Mouse (Mus musculus) hindbrain, embryonic 15.5 days (tissue): ENCODE results near the gene Arhgdib. TPM values are rescaled to one million over a fixed set of nuclear protein-coding genes. Genes with fewer than 3 reads are reported as not detected.

ENCODE experiments used
- ATAC-seq: fragments of 200-750 bp; cut with Nextera tagmentation; 2 replicates; pipeline ENCODE4 v1.8.0; 2017; ENCODE audit warnings: low read depth, moderate number of reproducible peaks, moderate TSS enrichment; ENCODE audit not compliant: low FRiP score
- H3K27ac ChIP-seq: fragments of 300-500 bp; sonication (generic); replicated peaks from 2 replicates; pipeline ENCODE4 v1.5.1; 2015; ENCODE audit warnings: mild to moderate bottlenecking, inconsistent platforms
- H3K27me3 ChIP-seq: fragments of 300-500 bp; sonication (generic); 2 replicates; pipeline ENCODE4 v1.6.1; 2015; ENCODE audit warnings: control low read depth, inconsistent platforms
- H3K36me3 ChIP-seq: fragments of 300-500 bp; sonication (generic); 2 replicates; pipeline ENCODE4 v1.6.1; 2015; ENCODE audit warnings: control low read depth, inconsistent platforms
- H3K4me1 ChIP-seq: fragments of 300-500 bp; sonication (generic); replicated peaks from 2 replicates; pipeline ENCODE4 v1.6.1; 2015; ENCODE audit warnings: control low read depth, inconsistent platforms
- H3K4me2 ChIP-seq: fragments of 300-500 bp; sonication (generic); 2 replicates; pipeline ENCODE4 v1.6.1; 2015; ENCODE audit warnings: moderate library complexity, mild to moderate bottlenecking, inconsistent platforms
- H3K4me3 ChIP-seq: fragments of 300-500 bp; sonication (generic); 2 replicates; pipeline ENCODE4 v1.5.1; 2015; ENCODE audit warnings: mild to moderate bottlenecking, inconsistent platforms
- H3K9ac ChIP-seq: fragments of 300-500 bp; sonication (generic); 2 replicates; pipeline ENCODE4 v1.6.1; 2015; ENCODE audit warnings: inconsistent platforms
- H3K9me3 ChIP-seq: fragments of 300-500 bp; sonication (generic); 2 replicates; pipeline ENCODE4 v1.6.1; 2016; ENCODE audit warnings: control low read depth, inconsistent platforms
- WGBS: fragments of 180-500 bp; shearing (Covaris S2); methylation state at CpG from one replicate; pipeline ENCODE4 v1.1.7; 2015; 5-methylcytosine and 5-hydroxymethylcytosine counted together
- polyA plus RNA-seq: library from polyadenylated mRNA; unstranded; fragments of >200 nt; fragmentation: Nextera tagmentation; extraction: Ambion mirVana; gene quantifications from 2 replicates; pipeline ENCODE4 v1.2.1, GENCODE M21; 2015

Gene Arhgdib
- polyA plus RNA-seq, 1 experiment from 2014 or later = 14.0 TPM

- peaks cover 6% of the 10 kb centered on the region; the same call in 1 of the 2 replicates for H3K4me1 ChIP-seq
- 0 out of 2 replicates have a peak overlapping the region, but pooled peaks have one; percentile 14 for H3K9ac ChIP-seq
- peak overlapping the region; percentile 24 for H3K4me3 ChIP-seq
- no peaks in the 10 kb centered on the region for H3K27me3 ChIP-seq
- H3K4me2 ChIP-seq = peak overlapping the region; percentile 55
- no peaks in the 10 kb centered on the region for H3K9me3 ChIP-seq
- ATAC-seq = peak; percentile 48; the same call in 1 of the 2 replicates
- H3K27ac ChIP-seq = no peak overlapping the region
- 15% methylated on average over 18 of the region's 18 CpGs for WGBS
- H3K36me3 ChIP-seq = no peaks in the 10 kb centered on the region
Measured at GRCm38 (mm10) chr6:136913384-136914126, 28.1 kb downstream of the Arhgdib start.

- Histone ChIP-seq H3K9me3 (no peaks in the 10 kb centered on the region), H3K27ac (no peak overlapping the region), H3K9ac (no peak overlapping the region), H3K36me3 (no peaks in the 10 kb centered on the region), H3K4me1 (peaks cover 6% of the 10 kb centered on the region; the same call in 1 of the 2 replicates), H3K27me3 (no peaks in the 10 kb centered on the region), H3K4me2 (no peak overlapping the region), H3K4me3 (no peak overlapping the region)
- 60% methylated on average over 1 of the region's 2 CpGs for WGBS
- no peak for ATAC-seq
Measured at GRCm38 (mm10) chr6:136912751-136913265, 28.9 kb downstream of the Arhgdib start.

- Histone ChIP-seq H3K4me3 (no peak overlapping the region), H3K27ac (no peak overlapping the region), H3K4me1 (peaks cover 6% of the 10 kb centered on the region; the same call in 1 of the 2 replicates), H3K4me2 (no peak overlapping the region), H3K36me3 (no peaks in the 10 kb centered on the region), H3K27me3 (no peaks in the 10 kb centered on the region), H3K9me3 (no peaks in the 10 kb centered on the region), H3K9ac (no peak overlapping the region)
- no peak for ATAC-seq
- WGBS = 79% methylated on average over 9 of the region's 9 CpGs
Measured at GRCm38 (mm10) chr6:136910247-136910890, 31.3 kb downstream of the Arhgdib start.

- Histone ChIP-seq H3K36me3 (no peaks in the 10 kb centered on the region), H3K4me1 (no peaks in the 10 kb centered on the region), H3K27ac (no peak overlapping the region), H3K9me3 (no peaks in the 10 kb centered on the region), H3K4me2 (no peak overlapping the region), H3K9ac (no peak overlapping the region), H3K4me3 (no peak overlapping the region), H3K27me3 (no peaks in the 10 kb centered on the region)
- ATAC-seq = no peak
- WGBS = 72% methylated on average over 10 of the region's 10 CpGs
Measured at GRCm38 (mm10) chr6:136906937-136907293, 34.8 kb downstream of the Arhgdib start.

- WGBS = 88% methylated on average over 19 of the region's 19 CpGs
- Histone ChIP-seq H3K4me2 (no peak overlapping the region), H3K9me3 (no peaks in the 10 kb centered on the region), H3K9ac (no peak overlapping the region), H3K27ac (no peak overlapping the region), H3K4me3 (no peak overlapping the region), H3K4me1 (no peaks in the 10 kb centered on the region), H3K27me3 (no peaks in the 10 kb centered on the region), H3K36me3 (no peaks in the 10 kb centered on the region)
- no peak for ATAC-seq
Measured at GRCm38 (mm10) chr6:136906283-136906936, 35.3 kb downstream of the Arhgdib start.

- no peak for ATAC-seq
- Histone ChIP-seq H3K27me3 (no peaks in the 10 kb centered on the region), H3K9me3 (no peaks in the 10 kb centered on the region), H3K36me3 (no peaks in the 10 kb centered on the region), H3K9ac (no peak overlapping the region), H3K4me2 (no peak overlapping the region), H3K4me1 (no peaks in the 10 kb centered on the region), H3K4me3 (no peak overlapping the region), H3K27ac (no peak overlapping the region)
- WGBS = 63% methylated on average over 8 of the region's 8 CpGs
Measured at GRCm38 (mm10) chr6:136903885-136904470, 37.7 kb downstream of the Arhgdib start.

- Histone ChIP-seq H3K36me3 (no peaks in the 10 kb centered on the region), H3K9ac (no peak overlapping the region), H3K4me2 (no peak overlapping the region), H3K27me3 (no peaks in the 10 kb centered on the region), H3K4me1 (no peaks in the 10 kb centered on the region), H3K4me3 (no peak overlapping the region), H3K9me3 (no peaks in the 10 kb centered on the region), H3K27ac (no peak overlapping the region)
- no peak for ATAC-seq
- WGBS = 95% methylated on average over 9 of the region's 9 CpGs
Measured at GRCm38 (mm10) chr6:136902527-136902926, 39.2 kb downstream of the Arhgdib start.

- no peaks in the 10 kb centered on the region for H3K4me1 ChIP-seq
- no peaks in the 10 kb centered on the region for H3K9me3 ChIP-seq
- no peak overlapping the region for H3K27ac ChIP-seq
- H3K36me3 ChIP-seq = no peaks in the 10 kb centered on the region
- H3K4me2 ChIP-seq = no peak overlapping the region
- H3K4me3 ChIP-seq = no peak overlapping the region
- no peak overlapping the region for H3K9ac ChIP-seq
- H3K27me3 ChIP-seq = no peaks in the 10 kb centered on the region
- WGBS = 86% methylated on average over 2 of the region's 2 CpGs
- no peak for ATAC-seq
Measured at GRCm38 (mm10) chr6:136901010-136901409, 40.7 kb downstream of the Arhgdib start.

- Histone ChIP-seq H3K27me3 (no peaks in the 10 kb centered on the region), H3K4me2 (no peak overlapping the region), H3K9ac (no peak overlapping the region), H3K27ac (no peak overlapping the region), H3K36me3 (no peaks in the 10 kb centered on the region), H3K9me3 (no peaks in the 10 kb centered on the region), H3K4me1 (no peaks in the 10 kb centered on the region), H3K4me3 (no peak overlapping the region)
- WGBS = 78% methylated on average over 4 of the region's 4 CpGs
- ATAC-seq = no peak
Measured at GRCm38 (mm10) chr6:136900369-136901009, 41.2 kb downstream of the Arhgdib start.

GRCm38 (mm10) chr6:136898954-136899353 is 42.7 kb downstream of the Arhgdib start:
- Histone ChIP-seq H3K9me3 (no peaks in the 10 kb centered on the region), H3K4me2 (no peak overlapping the region), H3K27ac (no peak overlapping the region), H3K36me3 (no peaks in the 10 kb centered on the region), H3K9ac (no peak overlapping the region), H3K4me1 (no peaks in the 10 kb centered on the region), H3K4me3 (no peak overlapping the region), H3K27me3 (no peaks in the 10 kb centered on the region)
- no peak for ATAC-seq
- WGBS = 85% methylated on average over 2 of the region's 2 CpGs

- Histone ChIP-seq H3K9me3 (no peaks in the 10 kb centered on the region), H3K36me3 (no peaks in the 10 kb centered on the region), H3K9ac (no peak overlapping the region)
Measured at GRCm38 (mm10) chr6:136898222-136898621, 43.5 kb downstream of the Arhgdib start.

More at GRCm38 (mm10) chr6:136898222-136898621, 43.5 kb downstream of the Arhgdib start:
- ATAC-seq = no peak
- H3K4me2 ChIP-seq = no peak overlapping the region
- 74% methylated on average over 4 of the region's 4 CpGs for WGBS
- H3K4me1 ChIP-seq = no peaks in the 10 kb centered on the region
- H3K27ac ChIP-seq = no peak overlapping the region
- H3K4me3 ChIP-seq = no peak overlapping the region
- no peaks in the 10 kb centered on the region for H3K27me3 ChIP-seq
